Mouse (Mus musculus): ENCODE measurements around the gene Hsbp1.

- no peak for TF ChIP-seq CTCF (IDR thresholded peaks at IDR 0.05; ENCODE audit: borderline replicate concordance, control insufficient read depth, extremely low read depth, insufficient read depth, low read length, poor library complexity)
- no peak for TF ChIP-seq POLR2A (IDR thresholded peaks at IDR 0.05; ENCODE audit: control insufficient read depth, extremely low read depth, insufficient read depth, low read length, poor library complexity)
Observed at GRCm38 (mm10) chr8:119295477-119295876, 48.8 kb upstream of the Hsbp1 start.
